Mouse (Mus musculus): ENCODE measurements around the gene Ttc23. TPM values are rescaled to one million over a fixed set of nuclear protein-coding genes. Genes with fewer than 3 reads are reported as not detected.

Gene Ttc23
- total RNA-seq, 2 experiments from 2014 or later: 6.2 to 6.3 TPM

DNA sequence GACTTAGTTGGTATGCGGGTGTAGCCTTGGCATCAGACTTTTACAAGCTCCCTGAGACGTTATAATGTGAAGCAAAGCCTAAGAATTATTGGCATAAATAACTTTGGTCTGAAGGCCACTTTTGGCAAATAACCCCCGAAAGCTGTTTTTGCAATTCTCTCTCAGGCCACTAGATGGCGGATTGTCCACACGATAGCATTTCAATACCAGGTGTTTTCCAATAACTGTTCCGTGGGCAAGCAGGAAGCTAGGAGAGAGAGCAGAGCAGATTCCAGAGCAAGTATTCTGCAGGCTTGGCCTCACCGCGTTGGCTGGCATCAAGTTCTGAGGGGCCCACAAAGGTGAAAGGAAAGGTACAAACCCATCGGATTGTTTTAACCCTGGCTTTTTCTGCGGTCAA is 141.5 kb downstream of the Ttc23 start:
- DNase-seq (ENCODE audit: extremely low spot score in 1 of 2, low spot score in 1 of 2): peak; percentile 58 to 73

- no peak for DNase-seq (ENCODE audit: extremely low spot score in 1 of 2, low spot score in 1 of 2)
These were observed 144.0 kb downstream of the Ttc23 start for GRCm38 (mm10) chr7:67791256-67791655.

- DNase-seq (ENCODE audit: extremely low spot score in 1 of 2, low spot score in 1 of 2): no peak
These were observed 146.2 kb downstream of the Ttc23 start for GRCm38 (mm10) chr7:67793449-67793848.

GRCm38 (mm10) chr7:67797065-67797464 is 149.9 kb downstream of the Ttc23 start:
- no peak for DNase-seq (ENCODE audit: extremely low spot score in 1 of 2, low spot score in 1 of 2)

- DNase-seq (ENCODE audit: extremely low spot score in 1 of 2, low spot score in 1 of 2): no peak
These were observed 151.3 kb downstream of the Ttc23 start for GRCm38 (mm10) chr7:67798476-67798875.

DNA sequence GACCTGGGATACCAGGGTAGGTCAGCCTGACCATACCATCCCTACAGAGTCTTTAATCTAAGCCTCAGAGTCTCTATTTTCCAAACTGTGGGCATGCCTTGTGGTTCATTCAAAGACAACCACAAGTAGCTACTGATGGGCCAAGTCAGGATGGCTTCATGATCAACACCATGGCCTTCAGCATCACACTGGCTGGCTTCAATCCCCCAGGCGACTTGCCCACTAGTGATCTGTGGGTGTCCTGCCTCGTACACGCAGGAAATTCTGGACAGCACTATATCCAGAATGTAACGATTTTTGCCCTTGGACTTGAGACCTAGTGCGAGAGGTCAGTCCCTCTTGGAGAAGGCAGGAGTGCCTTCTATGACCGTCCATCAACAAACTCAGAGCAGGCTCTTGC is 153.3 kb downstream of the Ttc23 start:
- no peak for DNase-seq (ENCODE audit: extremely low spot score in 1 of 2, low spot score in 1 of 2)

DNA sequence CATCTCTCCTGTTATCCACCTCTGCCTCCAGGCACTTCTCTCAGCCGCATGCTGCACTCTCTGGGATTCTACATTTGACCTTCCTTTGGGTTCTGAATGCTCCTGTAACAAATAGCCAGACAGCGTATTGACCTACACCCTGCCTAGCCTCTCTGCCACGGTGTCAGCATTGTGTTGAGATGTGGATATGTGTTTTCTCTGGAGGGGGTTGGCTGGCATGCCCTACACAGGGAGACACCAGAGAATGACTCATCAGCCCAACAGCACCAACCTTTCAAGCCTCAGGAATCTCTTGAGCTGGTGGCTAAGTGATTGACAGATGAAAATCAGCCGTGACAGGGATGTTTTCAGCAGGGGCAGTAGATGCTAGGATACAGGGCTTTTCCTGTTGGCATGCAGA is 153.8 kb downstream of the Ttc23 start:
- DNase-seq (ENCODE audit: extremely low spot score in 1 of 2, low spot score in 1 of 2): no peak

DNA sequence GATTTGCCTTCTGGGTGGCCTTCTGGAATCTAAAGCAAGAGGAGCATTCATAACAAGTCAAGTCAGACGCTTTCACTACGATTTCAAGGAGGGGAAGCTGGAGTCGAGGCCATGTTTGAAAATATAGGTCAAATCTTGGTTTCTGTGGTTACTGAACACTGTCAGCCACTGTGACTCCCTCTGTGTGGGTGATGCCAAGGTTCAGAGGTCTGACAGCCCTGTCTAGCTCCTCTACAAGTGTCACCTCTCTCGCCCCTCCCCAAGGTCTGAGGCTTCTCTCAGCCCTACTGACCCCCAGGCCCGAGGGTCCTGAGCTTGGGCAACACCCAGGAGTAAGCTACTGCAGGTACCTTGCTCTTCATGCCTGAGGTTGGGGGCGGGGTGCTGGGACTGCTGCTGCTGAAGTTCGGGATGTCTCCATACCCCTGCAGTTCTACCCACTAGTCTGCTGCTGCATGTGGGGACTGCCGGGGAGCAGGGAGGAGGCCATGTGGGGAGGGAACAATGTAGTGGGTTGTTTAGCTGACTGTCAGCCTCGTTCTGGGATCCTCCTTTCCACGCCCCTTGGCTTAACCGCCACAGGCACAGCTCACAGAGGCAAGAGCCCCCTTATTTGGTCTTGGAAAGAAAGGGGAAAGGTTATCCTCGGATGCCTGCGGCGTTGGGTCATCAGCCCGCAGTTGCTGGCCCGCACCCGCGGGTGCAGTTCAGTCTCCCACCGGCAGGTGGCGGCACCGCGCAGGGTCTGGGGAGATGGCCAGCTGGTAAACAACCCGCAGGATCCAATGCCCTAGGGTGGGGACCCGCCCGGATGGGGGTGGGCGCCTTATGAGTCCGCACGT is 156.0 kb downstream of the Ttc23 start:
- peak; percentile 91 to 92 for DNase-seq (ENCODE audit: extremely low spot score in 1 of 2, low spot score in 1 of 2)

DNA sequence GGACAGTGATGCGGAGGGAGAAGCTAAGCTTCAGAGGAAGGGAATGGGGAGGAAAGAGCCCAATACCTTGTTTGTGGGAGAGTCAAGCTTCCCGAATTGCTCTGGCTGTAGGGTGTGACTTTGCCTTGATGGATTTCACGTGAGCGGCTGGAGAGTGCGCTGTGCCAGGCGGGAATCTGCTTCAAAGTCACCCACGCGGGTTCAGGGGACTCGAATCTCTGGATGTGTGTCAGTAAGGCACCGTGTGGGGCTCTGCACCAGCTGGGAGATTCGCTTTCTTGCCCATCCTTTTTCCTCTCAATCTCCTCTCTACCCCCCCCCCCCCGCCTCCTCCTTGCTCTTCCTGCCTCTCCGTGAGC is 156.6 kb downstream of the Ttc23 start:
- DNase-seq (ENCODE audit: extremely low spot score in 1 of 2, low spot score in 1 of 2): no peak

Small RNA genes within 50 kb of the gene (microRNA-seq; reads per million reads assigned to microRNA genes)
- gene Gm23844: 0 reads per million in 2 experiments

Other genes starting within 250 kb of the Ttc23 start
- gene Lrrc28, start 2.1 kb upstream of the Ttc23 start, total RNA-seq (2021): 10 to 100 TPM; 35.8 to 37.3 TPM
- 10 to 100 TPM; 18.9 to 19.5 TPM for gene Synm, start 112.3 kb downstream of the Ttc23 start, total RNA-seq (2021)

Measured in layer of hippocampus, postnatal 25 days (tissue).